Mouse (Mus musculus): ENCODE measurements around the gene Cttn. TPM values are rescaled to one million over a fixed set of nuclear protein-coding genes. Genes with fewer than 3 reads are reported as not detected.

Gene Cttn
- polyA plus RNA-seq (2021): 385 TPM

DNA sequence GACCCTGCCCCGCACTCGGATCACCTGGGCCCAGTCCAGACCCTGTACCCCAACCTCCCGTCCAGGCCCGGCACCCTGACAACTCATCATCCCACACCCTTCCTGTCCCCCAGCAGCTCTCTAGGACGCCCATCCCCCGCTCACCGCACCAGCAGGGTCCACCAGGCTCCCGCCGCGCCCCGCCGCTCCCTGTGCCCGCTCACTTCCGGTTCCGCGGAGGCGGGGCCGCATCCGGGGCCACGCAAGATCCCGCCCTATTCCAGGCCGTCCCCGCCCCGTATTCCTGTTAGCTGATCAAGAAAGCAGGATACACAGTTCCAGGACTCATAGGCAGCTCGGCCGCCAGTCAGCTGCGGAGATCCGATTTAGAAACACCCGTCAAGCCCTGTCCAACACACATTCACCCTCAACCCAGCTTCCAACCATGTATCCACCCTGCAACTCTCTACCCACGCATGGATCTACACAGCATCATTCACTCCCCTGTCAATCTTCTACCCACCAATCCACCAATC is at the start of gene Cttn:
TSS of gene Cttn (minus strand) at position 465 of the 515 bp plus-strand sequence.
- CTCF ChIA-PET: no interaction called here

DNA sequence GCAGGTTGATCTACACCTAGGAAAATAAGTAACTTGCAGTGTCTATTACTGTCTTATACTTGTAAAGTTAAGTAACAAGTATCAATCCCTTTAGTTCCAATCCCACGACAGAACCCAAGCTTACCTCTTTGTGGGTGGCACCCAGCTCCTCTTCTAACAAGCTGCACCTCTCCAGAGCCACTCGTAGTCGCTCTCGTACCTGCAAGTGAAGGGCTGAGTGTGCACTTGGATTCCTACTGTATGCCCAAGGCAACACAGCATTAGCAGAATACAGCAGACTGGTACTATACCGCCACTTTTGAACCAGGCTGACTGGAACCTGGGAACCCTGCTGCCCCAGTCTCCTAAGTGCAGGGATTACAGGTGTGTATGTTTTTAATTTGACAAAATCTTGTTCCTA is 49.0 kb upstream of the Cttn start:
- in situ Hi-C loops (cut with MboI; ENCODE audit: low pct_unique_long_range_greater_than_20kb): loop anchor here (5.0 kb wide), 1 partner anchor 62 kb away; the partner anchor contains the start of gene Fadd
- H3K27me3 ChIP-seq: no peaks in the 10 kb centered on the region
- no peak for ATAC-seq
- ChIA-PET CTCF (no interaction called here), POLR2A (no interaction called here)
- DNase-seq (ENCODE audit: low read depth, low spot score): no peak
- TF ChIP-seq CTCF (IDR thresholded peaks at IDR 0.05): no peak

More for the DNA sequence above, at the start of gene Cttn:
- TF ChIP-seq CTCF (IDR thresholded peaks at IDR 0.05): no peak
- DNase-seq (ENCODE audit: low read depth, low spot score) (peak; percentile 43), ATAC-seq (peak; percentile 82)
- POLR2A ChIA-PET: interaction anchor here (0.9 kb wide), 1 partner anchor 9 kb away, joined by 3 read pairs; no protein-coding TSS in a partner anchor
- no peaks in the 10 kb centered on the region for H3K27me3 ChIP-seq
- in situ Hi-C loops (cut with MboI; ENCODE audit: low pct_unique_long_range_greater_than_20kb): loop anchor here (5.0 kb wide), 1 partner anchor 112 kb away; the partner anchor contains the start of gene Fadd

DNA sequence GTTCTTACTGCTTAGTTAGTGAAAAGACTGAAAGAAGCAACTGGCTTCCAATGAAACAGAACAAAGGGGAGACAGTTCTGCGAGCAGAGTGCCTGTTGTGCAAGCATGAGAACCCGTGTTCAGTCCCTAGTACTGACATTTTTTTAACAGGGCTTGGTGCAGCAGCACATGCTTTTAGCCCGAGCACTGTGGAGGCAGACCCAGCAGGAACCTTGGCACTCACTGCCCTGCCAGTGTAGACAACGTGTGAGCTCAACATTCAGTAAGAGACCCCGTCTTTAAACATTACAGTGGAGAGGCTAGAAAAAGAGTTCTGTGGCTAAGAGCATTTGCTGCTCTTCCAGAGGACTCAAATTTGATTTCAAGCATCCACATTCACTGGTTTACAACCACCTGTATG is 45.9 kb upstream of the Cttn start:
- no peaks in the 10 kb centered on the region for H3K27me3 ChIP-seq
- in situ Hi-C loops (cut with MboI; ENCODE audit: low pct_unique_long_range_greater_than_20kb): no loop called here
- ChIA-PET CTCF (no interaction called here), POLR2A (no interaction called here)
- TF ChIP-seq CTCF (IDR thresholded peaks at IDR 0.05): no peak
- no peak for DNase-seq (ENCODE audit: low read depth, low spot score)
- ATAC-seq: no peak

DNA sequence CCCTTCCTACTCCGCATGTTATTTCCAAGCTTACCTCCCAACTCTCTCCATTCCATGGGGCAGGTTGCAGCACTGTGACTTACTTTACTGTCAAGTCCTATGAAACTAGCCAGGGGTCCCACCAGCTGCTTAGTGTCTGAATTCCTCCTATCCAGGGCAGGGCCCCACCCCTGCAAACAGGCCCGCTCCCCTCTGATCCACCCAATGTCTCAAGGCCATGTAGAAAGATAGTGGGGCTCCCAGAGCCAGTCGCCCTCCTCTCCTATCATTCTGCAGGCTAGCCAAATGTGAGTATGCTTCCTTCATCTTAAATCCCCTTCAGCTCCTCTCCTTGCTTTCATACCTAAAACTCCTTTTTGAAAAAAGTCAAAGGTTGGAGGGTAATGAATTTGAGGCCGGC is 38.3 kb upstream of the Cttn start:
- ATAC-seq (no peak), DNase-seq (ENCODE audit: low read depth, low spot score) (no peak)

DNA sequence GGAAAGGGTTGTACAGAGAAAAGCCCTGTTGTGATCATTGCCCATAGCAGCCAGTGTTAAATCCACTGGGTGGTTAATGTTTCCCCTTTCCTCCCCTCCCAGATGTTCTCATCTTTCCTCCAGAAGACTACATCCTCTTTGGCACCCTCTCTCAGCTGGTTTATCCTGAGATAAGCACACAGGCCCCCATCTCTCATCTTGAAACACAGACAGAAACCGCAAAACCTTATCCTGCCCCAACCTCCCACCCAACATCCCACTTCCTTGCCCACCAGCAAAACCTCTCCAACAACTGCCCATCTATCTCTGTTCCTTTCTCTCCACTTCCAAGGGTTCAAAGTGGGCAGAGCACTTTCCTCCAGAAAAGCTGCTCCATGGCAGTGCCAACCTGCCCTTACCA is 36.0 kb upstream of the Cttn start:
- DNase-seq (ENCODE audit: low read depth, low spot score) (no peak), ATAC-seq (no peak)
- TF ChIP-seq CTCF (IDR thresholded peaks at IDR 0.05): no peak
- ChIA-PET POLR2A (no interaction called here), CTCF (interaction anchor here (1.1 kb wide), 1 partner anchor 43 kb away, joined by 3 read pairs; no protein-coding TSS in a partner anchor)
- in situ Hi-C loops (cut with MboI; ENCODE audit: low pct_unique_long_range_greater_than_20kb): no loop called here
- no peaks in the 10 kb centered on the region for H3K27me3 ChIP-seq

More for the DNA sequence above, 38.3 kb upstream of the Cttn start:
- in situ Hi-C loops (cut with MboI; ENCODE audit: low pct_unique_long_range_greater_than_20kb): no loop called here
- POLR2A ChIA-PET: interaction anchor here (0.8 kb wide), 1 partner anchor 53 kb away, joined by 3 read pairs; no protein-coding TSS in a partner anchor
- CTCF ChIA-PET: interaction anchor here (1.1 to 1.5 kb wide), 2 partner anchors 9 to 72 kb away, joined by 3 to 4 read pairs; no protein-coding TSS in a partner anchor
- no peaks in the 10 kb centered on the region for H3K27me3 ChIP-seq
- no peak for TF ChIP-seq CTCF (IDR thresholded peaks at IDR 0.05)

DNA sequence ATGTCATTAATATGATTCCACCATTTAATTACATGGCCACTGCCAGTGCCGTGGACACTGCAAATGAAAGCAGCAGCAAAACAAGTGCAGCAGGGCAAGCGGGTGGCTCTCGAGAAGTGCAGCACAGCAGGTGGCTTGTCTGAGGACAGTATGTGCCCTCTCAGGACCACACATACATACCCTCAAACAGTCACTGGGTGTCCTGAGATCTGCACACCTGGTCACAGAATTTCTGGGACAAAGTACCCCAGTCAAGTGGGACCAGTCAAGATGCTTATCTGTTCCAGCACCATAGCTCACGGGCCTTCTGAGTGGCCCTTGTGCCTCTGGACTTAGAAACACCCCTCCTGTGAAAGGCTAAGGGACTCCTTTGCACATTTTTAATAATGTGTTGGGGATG is 33.1 kb upstream of the Cttn start:
- ATAC-seq (no peak), DNase-seq (ENCODE audit: low read depth, low spot score) (no peak)
- TF ChIP-seq CTCF (IDR thresholded peaks at IDR 0.05): no peak
- H3K27me3 ChIP-seq: no peaks in the 10 kb centered on the region
- ChIA-PET CTCF (interaction anchor here (0.8 kb wide), 1 partner anchor 47 kb away, joined by 4 read pairs; no protein-coding TSS in a partner anchor), POLR2A (interaction anchor here (0.8 kb wide), 1 partner anchor 12 kb away, joined by 3 read pairs; no protein-coding TSS in a partner anchor)
- in situ Hi-C loops (cut with MboI; ENCODE audit: low pct_unique_long_range_greater_than_20kb): no loop called here

DNA sequence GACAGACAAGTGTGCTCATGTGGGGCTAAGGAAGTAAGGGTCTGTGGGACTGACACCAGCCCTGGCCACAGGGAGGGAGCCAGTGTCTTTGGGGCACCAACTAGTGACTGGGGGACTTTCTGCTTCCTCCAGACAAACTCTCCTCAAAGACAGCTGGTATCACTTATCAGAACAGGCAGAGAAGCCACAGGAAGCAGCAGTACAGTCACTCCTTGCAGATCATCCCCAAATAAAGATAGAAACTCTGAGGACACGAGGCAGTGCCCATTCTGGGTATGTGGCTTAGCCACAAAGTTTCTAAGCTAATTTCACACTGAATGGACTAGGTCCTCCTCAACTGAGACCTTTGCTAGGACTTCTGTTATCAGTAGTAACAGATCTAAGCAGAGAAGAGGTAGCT is 22.1 kb upstream of the Cttn start:
- DNase-seq (ENCODE audit: low read depth, low spot score) (no peak), ATAC-seq (no peak)
- CTCF ChIA-PET: interaction anchor here (1.1 kb wide), 1 partner anchor 17 kb away, joined by 3 read pairs; no protein-coding TSS in a partner anchor
- no peaks in the 10 kb centered on the region for H3K27me3 ChIP-seq
- in situ Hi-C loops (cut with MboI; ENCODE audit: low pct_unique_long_range_greater_than_20kb): no loop called here
- no peak for TF ChIP-seq CTCF (IDR thresholded peaks at IDR 0.05)
- POLR2A ChIA-PET: no interaction called here

DNA sequence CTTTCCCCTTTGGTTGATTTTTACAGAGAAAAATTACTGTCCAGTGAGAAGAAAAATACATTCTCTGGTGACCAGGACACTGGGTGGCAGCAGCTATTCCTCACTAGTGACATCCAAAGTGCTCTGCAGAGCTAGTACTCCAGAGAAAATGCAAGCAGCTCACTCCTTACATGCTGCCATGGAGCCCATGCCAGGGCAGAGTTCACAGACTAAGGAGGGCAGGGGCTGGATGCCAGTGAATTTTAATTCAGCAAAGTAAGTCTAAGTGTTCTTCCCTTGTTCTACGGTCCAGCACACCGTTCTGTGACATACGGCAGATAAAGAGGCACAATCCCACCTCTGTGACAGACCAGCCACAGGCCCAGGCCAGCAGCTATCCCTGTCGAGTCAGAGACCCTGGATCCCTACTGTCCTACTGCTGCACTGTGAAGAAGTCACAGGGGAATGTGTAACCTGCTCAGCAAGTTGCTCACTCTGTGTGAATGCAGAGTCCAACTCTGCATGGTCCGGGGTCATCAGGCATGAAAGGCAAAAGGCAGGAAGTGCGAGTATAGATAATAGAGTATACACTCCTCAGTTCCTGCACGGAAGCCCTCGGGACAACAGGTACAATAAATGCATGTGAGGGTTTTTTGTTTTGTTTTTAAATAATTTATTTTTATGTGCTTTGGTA is 19.5 kb upstream of the Cttn start:
- H3K27me3 ChIP-seq: no peaks in the 10 kb centered on the region
- no peak for TF ChIP-seq CTCF (IDR thresholded peaks at IDR 0.05)
- no peak for DNase-seq (ENCODE audit: low read depth, low spot score)
- in situ Hi-C loops (cut with MboI; ENCODE audit: low pct_unique_long_range_greater_than_20kb): no loop called here
- no peak for ATAC-seq
- CTCF ChIA-PET: interaction anchor here (0.8 to 1.6 kb wide), 3 partner anchors 10 to 17 kb away, joined by 3 to 4 read pairs (median 3); no protein-coding TSS in a partner anchor
- POLR2A ChIA-PET: no interaction called here

DNA sequence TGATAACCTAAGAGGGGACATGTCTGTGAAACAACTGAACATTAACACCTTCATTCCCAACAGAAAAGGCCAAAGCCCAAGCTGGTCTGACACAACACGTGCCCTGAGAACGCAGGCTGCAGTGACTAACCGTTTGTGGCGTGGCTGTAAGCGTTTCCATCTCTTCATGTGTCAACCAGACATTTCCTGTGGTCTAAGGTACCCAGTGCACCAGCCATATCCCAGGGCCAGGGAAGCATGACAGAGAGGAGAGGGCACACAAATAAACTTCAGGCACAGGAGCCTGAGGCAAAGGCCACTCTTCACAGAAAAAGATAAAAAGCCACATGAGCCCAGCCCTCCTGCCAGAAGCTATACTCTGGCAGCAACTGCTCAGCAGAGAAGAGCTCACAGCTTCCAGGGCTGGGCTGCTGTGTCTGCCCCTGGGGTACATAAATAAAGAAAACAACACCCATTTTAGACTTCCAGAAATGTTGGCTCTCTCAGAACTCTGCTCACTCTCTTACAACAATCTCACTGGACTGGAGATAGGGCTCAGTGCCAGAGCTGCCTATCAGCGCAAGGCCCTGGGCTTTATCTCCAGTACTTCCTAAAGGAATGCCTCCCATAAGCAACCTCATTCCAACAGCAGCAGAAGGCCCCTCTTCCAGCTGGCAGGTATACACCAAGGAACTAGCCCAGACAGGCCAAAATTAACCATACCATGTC is 18.4 kb upstream of the Cttn start:
- in situ Hi-C loops (cut with MboI; ENCODE audit: low pct_unique_long_range_greater_than_20kb): no loop called here
- H3K27me3 ChIP-seq: no peaks in the 10 kb centered on the region
- ChIA-PET POLR2A (interaction anchor here (1.1 kb wide), 1 partner anchor 90 kb away, joined by 3 read pairs; no protein-coding TSS in a partner anchor), CTCF (interaction anchor here (1.5 to 1.6 kb wide), 2 partner anchors 9 to 13 kb away, joined by 3 to 4 read pairs; no protein-coding TSS in a partner anchor)
- TF ChIP-seq CTCF (IDR thresholded peaks at IDR 0.05): no peak
- ATAC-seq (peak; percentile 63), DNase-seq (ENCODE audit: low read depth, low spot score) (peak; percentile 42)

DNA sequence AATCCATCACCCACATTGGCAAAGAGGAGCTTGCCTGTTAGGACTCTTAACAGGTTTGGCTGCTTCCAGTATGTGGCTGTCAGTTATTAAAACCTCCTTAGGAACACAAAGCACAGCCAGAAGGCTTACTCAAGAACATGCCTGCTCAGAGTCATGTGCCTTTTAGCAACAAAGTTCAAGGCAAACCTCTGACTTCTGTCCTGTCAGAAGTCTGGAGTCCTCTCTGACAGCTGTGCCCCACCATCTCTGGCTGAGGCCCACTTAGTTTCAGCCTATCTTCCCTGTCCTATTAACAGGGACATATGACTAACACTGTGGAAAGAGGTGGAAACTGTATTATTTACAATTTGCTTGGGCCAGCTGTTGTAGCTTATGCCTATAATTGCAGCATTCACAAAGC is 9.5 kb upstream of the Cttn start:
- POLR2A ChIA-PET: no interaction called here
- CTCF ChIA-PET: interaction anchor here (0.9 kb wide), 1 partner anchor 9 kb away, joined by 3 read pairs; no protein-coding TSS in a partner anchor
- H3K27me3 ChIP-seq: no peaks in the 10 kb centered on the region
- in situ Hi-C loops (cut with MboI; ENCODE audit: low pct_unique_long_range_greater_than_20kb): no loop called here
- DNase-seq (ENCODE audit: low read depth, low spot score) (no peak), ATAC-seq (no peak)
- no peak for TF ChIP-seq CTCF (IDR thresholded peaks at IDR 0.05)

Measured in Patski (cell line).